Mouse (Mus musculus): ENCODE measurements around the gene Optc. TPM values are rescaled to one million over a fixed set of nuclear protein-coding genes. Genes with fewer than 3 reads are reported as not detected.
A peak's percentile ranks its signal among the peaks of the same experiment; 100 is the strongest.

The Optc gene
- polyA plus RNA-seq, 1 experiment from 2014 or later = 2.6 TPM

DNA sequence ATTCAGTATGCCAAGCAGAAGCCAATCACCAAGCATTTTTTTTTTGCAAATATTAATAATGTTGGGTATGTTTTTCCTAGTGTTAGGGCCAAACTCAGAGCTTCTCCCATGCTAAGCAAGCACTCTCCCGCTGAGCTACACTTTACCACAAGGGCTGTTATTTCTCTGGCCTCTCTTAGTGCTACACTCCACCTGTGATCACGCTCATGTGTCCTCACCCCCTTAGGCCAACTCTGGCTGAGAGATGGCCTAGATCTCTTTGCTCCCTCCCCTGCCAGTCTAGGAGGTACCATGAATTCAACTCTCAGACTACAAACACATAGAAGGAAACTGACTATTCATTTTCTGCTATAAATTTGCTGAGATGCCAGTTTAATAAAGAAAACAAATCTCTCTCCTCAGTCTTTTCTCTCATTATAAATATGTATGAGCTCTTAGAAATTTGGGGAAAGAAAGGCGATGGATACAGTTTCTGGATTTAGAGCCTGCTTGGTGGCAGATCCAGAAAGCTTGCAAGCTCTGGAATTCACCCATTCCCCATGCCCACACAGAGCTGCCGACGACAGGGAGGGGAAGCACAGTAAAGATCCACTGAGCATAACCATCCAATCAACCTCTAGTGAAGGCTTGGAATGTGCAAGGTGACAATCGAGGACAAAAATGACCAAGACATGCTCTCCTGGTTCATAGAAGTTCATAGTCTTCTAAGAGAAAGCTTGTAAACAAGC is 34.5 kb downstream of the Optc start:
- H3K27ac ChIP-seq = no peak overlapping the region
- H3K9me3 ChIP-seq = no peaks in the 10 kb centered on the region
- no peaks in the 10 kb centered on the region for H3K36me3 ChIP-seq (replicated peaks)
- ATAC-seq (ENCODE audit: low FRiP score) = no peak
- H3K9ac ChIP-seq = no peak overlapping the region
- H3K4me1 ChIP-seq = 0 out of 2 replicates have a peak, but pooled peaks cover 3% of the 10 kb centered on the region
- H3K27me3 ChIP-seq = no peaks in the 10 kb centered on the region
- WGBS = 84% methylated on average over 6 of the region's 6 CpGs
- no peak overlapping the region for H3K4me2 ChIP-seq
- H3K4me3 ChIP-seq (replicated peaks) = no peak overlapping the region

DNA sequence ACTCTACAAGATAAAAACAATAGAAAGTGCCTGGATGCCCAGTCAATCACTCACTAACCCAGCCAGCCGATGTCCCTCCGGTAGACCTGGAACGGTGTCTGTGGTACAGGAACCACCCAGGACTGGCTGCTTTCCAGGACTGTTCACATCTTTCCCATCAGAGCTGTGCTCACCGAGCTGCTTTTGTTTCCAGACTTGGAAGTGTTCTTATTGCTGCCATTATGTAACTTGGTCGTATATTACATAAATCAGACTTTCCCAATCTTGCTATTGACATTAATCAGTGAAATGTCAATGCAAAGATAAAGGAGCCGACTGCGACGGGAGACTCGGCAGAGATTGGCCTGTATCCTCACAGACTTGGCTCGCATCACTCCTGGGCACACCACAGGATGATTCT is 36.6 kb downstream of the Optc start:
- WGBS = 90% methylated on average over 10 of the region's 10 CpGs
- Histone ChIP-seq H3K9ac (no peak overlapping the region), H3K27ac (no peak overlapping the region), H3K4me3 (replicated peaks) (no peak overlapping the region), H3K27me3 (no peaks in the 10 kb centered on the region), H3K36me3 (replicated peaks) (no peaks in the 10 kb centered on the region), H3K4me2 (no peak overlapping the region), H3K4me1 (0 out of 2 replicates have a peak, but pooled peaks cover 3% of the 10 kb centered on the region), H3K9me3 (no peaks in the 10 kb centered on the region)
- no peak for ATAC-seq (ENCODE audit: low FRiP score)

DNA sequence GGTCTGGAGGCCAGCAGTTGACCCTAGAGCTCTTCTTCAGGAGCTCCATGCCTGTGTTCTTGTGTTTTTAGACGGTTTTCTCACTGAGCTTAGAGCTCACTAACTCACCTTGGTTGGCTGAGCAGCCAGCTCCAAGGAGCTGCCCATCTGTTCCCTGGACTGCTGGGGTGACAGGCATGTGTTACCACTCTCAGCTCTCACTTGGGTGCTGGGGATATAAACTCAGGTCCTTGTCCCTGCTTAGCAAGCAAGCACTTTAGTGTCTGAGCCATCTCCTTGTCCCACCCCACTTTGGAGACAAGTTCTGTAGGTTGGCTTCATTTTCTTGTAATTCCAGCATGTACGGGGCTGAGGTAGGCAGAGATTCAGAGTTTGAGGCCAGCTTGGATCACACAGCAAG is 38.6 kb downstream of the Optc start:
- H3K9ac ChIP-seq = no peak overlapping the region
- 0 out of 2 replicates have a peak, but pooled peaks cover 3% of the 10 kb centered on the region for H3K4me1 ChIP-seq
- no peak for ATAC-seq (ENCODE audit: low FRiP score)
- no peaks in the 10 kb centered on the region for H3K36me3 ChIP-seq (replicated peaks)
- no peaks in the 10 kb centered on the region for H3K9me3 ChIP-seq
- WGBS = 70% methylated on average over 2 of the region's 2 CpGs
- H3K27ac ChIP-seq = no peak overlapping the region
- H3K4me2 ChIP-seq = no peak overlapping the region
- no peaks in the 10 kb centered on the region for H3K27me3 ChIP-seq
- no peak overlapping the region for H3K4me3 ChIP-seq (replicated peaks)

DNA sequence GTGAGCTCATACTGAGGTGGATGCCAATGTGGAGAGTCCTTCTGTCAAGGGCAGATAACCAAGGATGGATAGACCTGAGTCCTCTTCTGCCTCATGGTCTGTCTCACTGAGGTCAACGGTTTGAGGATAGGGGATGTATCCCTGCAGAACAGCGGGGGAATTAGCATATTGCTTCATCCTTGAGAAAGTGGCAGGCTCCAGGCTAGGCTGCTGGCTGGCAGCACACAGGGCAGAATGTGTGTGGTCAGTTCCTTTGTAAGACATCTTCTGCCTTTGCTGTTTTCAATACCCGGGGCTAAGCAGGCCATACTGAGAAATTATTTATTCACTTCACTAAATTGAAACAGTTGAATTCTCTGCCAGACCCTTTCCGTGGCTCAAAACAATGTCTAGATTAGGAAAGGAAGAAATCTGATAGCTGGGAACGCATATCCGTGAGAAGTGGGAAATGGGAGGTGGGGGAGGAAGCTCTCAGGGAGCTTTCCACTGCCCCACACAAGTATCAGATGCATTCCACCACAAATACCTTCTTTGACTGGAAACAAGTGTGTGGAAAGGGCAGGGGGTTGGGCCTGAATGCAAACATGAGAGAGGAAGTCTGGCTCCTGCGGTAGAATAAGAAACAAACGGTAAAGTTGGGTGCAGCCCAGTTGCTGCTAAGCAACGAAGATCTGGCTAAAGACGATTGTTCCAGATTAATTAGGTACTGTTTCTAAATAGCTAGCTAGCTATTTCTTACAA is 44.4 kb downstream of the Optc start:
- no peak overlapping the region for H3K4me2 ChIP-seq
- no peak for ATAC-seq (ENCODE audit: low FRiP score)

DNA sequence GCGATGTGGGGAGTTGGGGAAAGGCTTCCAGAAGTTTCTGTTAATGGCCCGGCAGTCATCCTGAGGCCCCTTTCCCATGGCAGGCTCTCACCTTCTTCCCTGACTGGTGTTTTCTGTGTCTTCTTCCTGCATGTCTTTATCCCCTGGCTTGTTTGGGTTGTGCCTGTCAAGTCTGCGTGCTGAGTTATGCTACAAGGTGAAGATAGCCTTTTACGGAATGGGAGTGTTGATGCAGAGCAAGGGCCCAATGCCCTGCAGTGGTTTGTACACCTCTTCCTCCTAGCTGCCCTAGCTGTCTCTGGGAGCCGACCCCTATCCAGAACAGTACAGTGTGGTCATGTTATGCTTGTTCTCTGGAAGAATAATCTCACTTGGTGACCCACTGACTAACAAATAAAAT is 46.8 kb downstream of the Optc start:
- no peak for ATAC-seq (ENCODE audit: low FRiP score)
- H3K9me3 ChIP-seq = no peaks in the 10 kb centered on the region
- H3K4me3 ChIP-seq (replicated peaks) = no peak overlapping the region
- H3K4me2 ChIP-seq = no peak overlapping the region
- no peak overlapping the region for H3K9ac ChIP-seq
- no peak overlapping the region for H3K27ac ChIP-seq
- 76% methylated on average over 5 of the region's 5 CpGs for WGBS
- H3K36me3 ChIP-seq (replicated peaks) = no peaks in the 10 kb centered on the region
- H3K4me1 ChIP-seq = peaks cover 31% of the 10 kb centered on the region
- peaks cover 31% of the 10 kb centered on the region for H3K27me3 ChIP-seq

More for the DNA sequence above, 44.4 kb downstream of the Optc start:
- Histone ChIP-seq H3K27me3 (peaks cover 11% of the 10 kb centered on the region; the same call in 1 of the 2 replicates), H3K36me3 (replicated peaks) (no peaks in the 10 kb centered on the region), H3K4me3 (replicated peaks) (no peak overlapping the region), H3K4me1 (peaks cover 27% of the 10 kb centered on the region), H3K9ac (no peak overlapping the region), H3K9me3 (no peaks in the 10 kb centered on the region), H3K27ac (peak overlapping the region; percentile 59)
- 21% methylated on average over 10 of the region's 10 CpGs for WGBS

DNA sequence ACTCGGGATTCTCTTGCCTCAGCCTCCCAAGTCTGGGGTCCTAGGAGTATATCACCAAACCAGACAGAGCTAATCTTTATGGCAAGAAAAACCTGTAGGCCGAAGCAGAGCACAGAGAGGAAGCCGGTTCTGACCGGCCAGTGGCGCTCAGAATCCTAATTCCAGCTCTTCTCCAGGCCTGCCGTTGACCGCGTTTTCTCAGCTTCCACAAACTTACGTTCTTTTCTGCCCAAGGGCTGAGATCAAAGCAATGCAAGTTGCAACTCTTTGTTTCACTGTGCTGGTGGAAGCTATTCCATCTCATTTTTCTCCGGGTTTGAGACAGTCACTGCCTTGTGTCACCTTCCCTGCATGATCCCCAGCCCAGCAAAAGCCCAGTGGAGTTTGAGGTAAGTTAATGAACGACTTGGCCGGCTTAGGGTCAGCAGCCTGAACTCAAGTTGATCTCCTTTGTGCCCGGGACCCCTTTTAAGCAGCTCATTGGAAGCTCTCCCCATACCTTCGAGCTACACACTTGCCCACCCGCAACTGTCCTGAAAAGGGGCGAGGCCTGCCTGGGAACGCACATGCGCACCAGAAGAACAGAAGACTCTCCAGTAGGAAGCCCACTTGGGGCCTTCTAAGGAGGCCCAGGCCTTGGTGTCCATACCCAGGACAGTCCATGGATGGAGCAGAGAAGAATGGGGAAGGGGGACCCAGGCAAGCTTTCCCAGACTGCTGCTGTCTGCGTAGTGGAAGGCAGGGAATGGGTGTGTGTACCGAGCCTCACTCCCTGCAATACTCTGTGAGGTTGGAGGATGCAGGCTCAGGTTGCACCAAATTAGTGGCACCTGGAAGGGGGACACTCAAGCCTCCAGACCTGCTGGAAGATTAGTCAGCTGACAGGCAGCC is 47.7 kb downstream of the Optc start:
- 71% methylated on average over 20 of the region's 20 CpGs for WGBS
- H3K36me3 ChIP-seq (replicated peaks) = no peaks in the 10 kb centered on the region
- peak overlapping the region; percentile 26 for H3K27ac ChIP-seq
- no peak overlapping the region for H3K4me3 ChIP-seq (replicated peaks)
- H3K9me3 ChIP-seq = no peaks in the 10 kb centered on the region
- H3K27me3 ChIP-seq = peaks cover 31% of the 10 kb centered on the region
- no peak overlapping the region for H3K4me2 ChIP-seq
- H3K4me1 ChIP-seq = peaks cover 40% of the 10 kb centered on the region
- H3K9ac ChIP-seq = no peak overlapping the region
- ATAC-seq (ENCODE audit: low FRiP score) = no peak

DNA sequence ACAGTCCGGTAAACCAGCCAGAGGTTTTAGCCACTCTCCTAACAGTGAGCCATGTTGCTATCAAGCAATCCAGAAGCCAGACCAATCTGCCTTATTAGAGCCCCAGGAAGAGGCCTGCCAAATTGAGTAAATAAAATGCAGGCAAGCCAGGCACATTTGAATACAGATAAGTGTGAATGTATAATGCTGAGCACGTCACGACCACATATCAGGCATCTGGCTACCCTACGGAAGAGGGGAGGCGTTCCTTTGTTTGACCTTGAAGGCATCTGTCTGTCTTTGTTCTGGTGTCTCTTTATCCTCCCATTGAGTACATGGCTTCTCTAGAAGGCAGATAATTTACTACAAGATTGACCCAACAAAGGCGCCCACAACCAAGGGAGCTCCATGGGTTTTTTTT is 48.5 kb downstream of the Optc start:
- WGBS = 45% methylated on average over 6 of the region's 6 CpGs
- Histone ChIP-seq H3K9me3 (no peaks in the 10 kb centered on the region), H3K36me3 (replicated peaks) (no peaks in the 10 kb centered on the region), H3K4me3 (replicated peaks) (no peak overlapping the region), H3K27ac (peak overlapping the region; percentile 5), H3K9ac (no peak overlapping the region), H3K4me2 (no peak overlapping the region), H3K4me1 (peaks cover 45% of the 10 kb centered on the region), H3K27me3 (peaks cover 31% of the 10 kb centered on the region)
- ATAC-seq (ENCODE audit: low FRiP score) = peak; percentile 55

DNA sequence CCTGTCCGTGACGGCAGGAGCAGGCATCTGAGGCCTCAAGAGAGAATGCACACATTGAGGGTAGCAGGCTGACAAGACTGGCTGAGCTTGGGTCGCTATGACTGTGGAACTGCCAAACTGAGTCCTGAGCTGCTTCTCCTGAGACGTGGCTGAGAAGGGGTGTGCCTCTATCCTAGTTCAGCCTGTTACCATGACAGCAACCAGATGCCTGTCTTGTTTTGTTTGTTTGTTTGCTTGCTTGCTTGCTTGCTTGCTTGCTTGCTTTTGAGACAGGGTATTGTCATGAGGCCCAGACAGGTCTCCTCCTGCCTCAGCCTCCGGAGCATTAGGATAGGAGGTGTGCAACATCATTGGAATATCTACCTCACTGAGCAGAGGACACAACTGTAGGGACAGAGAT is 50.0 kb downstream of the Optc start:
- H3K27ac ChIP-seq = no peak overlapping the region
- peaks cover 39% of the 10 kb centered on the region for H3K4me1 ChIP-seq
- H3K9me3 ChIP-seq = no peaks in the 10 kb centered on the region
- H3K4me3 ChIP-seq (replicated peaks) = no peak overlapping the region
- H3K4me2 ChIP-seq = no peak overlapping the region
- WGBS = 90% methylated on average over 5 of the region's 5 CpGs
- no peak overlapping the region for H3K9ac ChIP-seq
- H3K36me3 ChIP-seq (replicated peaks) = no peaks in the 10 kb centered on the region
- H3K27me3 ChIP-seq = peaks cover 44% of the 10 kb centered on the region
- no peak for ATAC-seq (ENCODE audit: low FRiP score)

DNA sequence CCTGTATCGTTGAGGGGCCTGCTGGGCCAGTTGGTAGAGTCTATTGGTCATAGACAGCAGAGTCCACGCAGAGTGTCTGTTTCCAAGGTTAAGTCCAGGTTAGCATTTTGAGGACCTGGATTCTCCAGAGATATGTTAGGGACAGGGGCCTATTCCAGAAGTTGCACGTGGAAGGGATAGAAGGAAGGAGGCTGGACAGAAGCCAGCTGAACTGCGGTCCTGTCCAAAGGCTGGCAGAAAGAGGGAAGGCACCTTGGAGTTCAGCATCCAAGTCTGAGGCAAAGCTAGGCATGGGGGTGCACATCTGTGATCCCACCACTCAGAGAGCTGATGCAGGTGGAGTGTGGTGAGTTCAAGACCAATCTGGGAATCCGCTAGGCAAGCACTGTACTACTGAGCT is 50.6 kb downstream of the Optc start:
- Histone ChIP-seq H3K4me1 (peaks cover 39% of the 10 kb centered on the region), H3K27ac (no peak overlapping the region), H3K4me2 (no peak overlapping the region), H3K9me3 (no peaks in the 10 kb centered on the region), H3K4me3 (replicated peaks) (no peak overlapping the region), H3K9ac (no peak overlapping the region), H3K27me3 (peaks cover 44% of the 10 kb centered on the region), H3K36me3 (replicated peaks) (no peaks in the 10 kb centered on the region)
- 91% methylated on average over 5 of the region's 5 CpGs for WGBS
- ATAC-seq (ENCODE audit: low FRiP score) = no peak

DNA sequence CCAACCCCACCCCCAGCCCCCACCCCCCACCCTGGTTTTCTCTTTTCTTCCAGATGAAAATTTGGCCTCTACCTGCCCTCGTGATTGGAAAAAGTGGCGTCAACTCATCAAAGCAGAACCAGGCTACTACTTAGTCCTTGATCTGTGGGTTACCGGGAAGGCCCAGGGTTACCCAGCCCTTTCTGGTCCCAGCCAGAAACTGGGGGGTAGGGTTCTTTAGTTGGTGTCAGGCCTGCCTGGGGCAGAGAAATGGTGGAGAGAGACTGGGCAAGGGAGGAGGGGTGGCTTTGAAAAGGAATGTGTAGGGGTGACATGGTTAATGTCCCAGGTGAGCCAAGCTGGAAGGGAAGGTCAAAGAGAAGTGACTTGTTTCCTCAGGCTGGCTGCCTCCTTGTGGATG is 51.1 kb downstream of the Optc start:
- H3K9me3 ChIP-seq = no peaks in the 10 kb centered on the region
- H3K36me3 ChIP-seq (replicated peaks) = no peaks in the 10 kb centered on the region
- H3K4me1 ChIP-seq = peaks cover 39% of the 10 kb centered on the region
- H3K27ac ChIP-seq = no peak overlapping the region
- no peak for ATAC-seq (ENCODE audit: low FRiP score)
- WGBS = 65% methylated on average over 3 of the region's 3 CpGs
- H3K9ac ChIP-seq = no peak overlapping the region
- H3K4me2 ChIP-seq = no peak overlapping the region
- peaks cover 42% of the 10 kb centered on the region for H3K27me3 ChIP-seq
- H3K4me3 ChIP-seq (replicated peaks) = no peak overlapping the region

DNA sequence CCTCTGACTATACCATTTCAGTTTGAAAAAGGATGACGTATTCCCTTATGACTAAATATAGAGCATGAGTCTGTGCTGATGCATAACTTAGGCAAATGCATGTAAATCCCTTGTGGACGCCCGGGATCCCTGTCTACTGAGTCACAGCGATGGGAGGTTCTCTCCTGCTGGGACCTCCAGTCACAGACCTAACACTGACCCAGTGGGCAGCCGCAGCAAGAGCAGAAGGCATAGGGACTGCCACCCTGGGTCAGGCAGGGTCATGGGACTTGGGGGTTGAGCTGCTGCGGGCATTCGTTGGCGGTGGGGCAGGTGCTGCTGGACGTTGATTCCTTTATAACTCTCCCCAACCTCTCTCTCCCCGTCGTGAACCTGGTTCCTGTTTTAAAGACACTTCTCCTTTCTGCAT is 51.7 kb downstream of the Optc start:
- Histone ChIP-seq H3K27ac (no peak overlapping the region), H3K36me3 (replicated peaks) (no peaks in the 10 kb centered on the region), H3K9me3 (no peaks in the 10 kb centered on the region), H3K4me3 (replicated peaks) (no peak overlapping the region), H3K9ac (no peak overlapping the region), H3K4me1 (peaks cover 39% of the 10 kb centered on the region), H3K4me2 (no peak overlapping the region), H3K27me3 (peaks cover 42% of the 10 kb centered on the region)
- 21% methylated on average over 11 of the region's 11 CpGs for WGBS
- ATAC-seq (ENCODE audit: low FRiP score) = no peak

All from forebrain, embryonic 12.5 days (tissue).